Mouse (Mus musculus) lung, adult 2 months (tissue): ENCODE measurements around the gene Gps1.

ENCODE experiments used
- CTCF ChIP-seq: fragments of 200-500 bp; IDR thresholded peaks from 2 replicates; pipeline ENCODE4 v1.5.1; 2011; ENCODE audit warnings: mild to moderate bottlenecking, low read length, control low read depth; ENCODE audit not compliant: insufficient read depth
- POLR2A ChIP-seq: fragments of 200-500 bp; IDR thresholded peaks from 2 replicates; pipeline ENCODE4 v1.6.1; 2011; ENCODE audit warnings: low read depth, mild to moderate bottlenecking, control low read depth, low read length, borderline replicate concordance; ENCODE audit errors: extremely low read depth

GRCm38 (mm10) chr11:120783426-120784063, 527 bp upstream of the Gps1 start:
- no peak for TF ChIP-seq CTCF
- no peak for TF ChIP-seq POLR2A
